Mouse (Mus musculus) lung, embryonic 15.5 days (tissue): ENCODE data around the gene Pax2. TPM values are rescaled to one million over a fixed set of nuclear protein-coding genes. Genes with fewer than 3 reads are reported as not detected.

Experiments
- ATAC-seq: fragments of 200-750 bp; cut with Nextera tagmentation; 2 replicates; pipeline ENCODE4 v1.8.0; 2017; ENCODE audit warnings: moderate number of reproducible peaks, borderline replicate concordance; ENCODE audit not compliant: low FRiP score, low TSS enrichment; ENCODE audit errors: extremely low read depth
- H3K27ac ChIP-seq: fragments of 300-500 bp; sonication (generic); 2 replicates; pipeline ENCODE4 v1.5.1; 2015; ENCODE audit warnings: moderate library complexity, mild to moderate bottlenecking, inconsistent platforms
- H3K27me3 ChIP-seq: fragments of 300-500 bp; sonication (generic); 2 replicates; pipeline ENCODE4 v1.6.1; 2015; ENCODE audit warnings: inconsistent platforms
- H3K36me3 ChIP-seq: fragments of 300-500 bp; sonication (generic); 2 replicates; pipeline ENCODE4 v1.6.1; 2015; ENCODE audit warnings: inconsistent platforms
- H3K4me1 ChIP-seq: fragments of 300-500 bp; sonication (generic); 2 replicates; pipeline ENCODE4 v1.6.1; 2015; ENCODE audit warnings: inconsistent platforms
- H3K4me2 ChIP-seq: fragments of 300-500 bp; sonication (generic); 2 replicates; pipeline ENCODE4 v1.6.1; 2015; ENCODE audit warnings: inconsistent platforms, mild to moderate bottlenecking, moderate library complexity
- H3K4me3 ChIP-seq: fragments of 300-500 bp; sonication (generic); 2 replicates; pipeline ENCODE4 v1.5.1; 2015; ENCODE audit warnings: mild to moderate bottlenecking, inconsistent platforms
- H3K9ac ChIP-seq: fragments of 300-500 bp; sonication (generic); 2 replicates; pipeline ENCODE4 v1.6.1; 2015; ENCODE audit warnings: inconsistent platforms
- H3K9me3 ChIP-seq: fragments of 300-500 bp; sonication (generic); 2 replicates; pipeline ENCODE4 v1.6.1; 2016; ENCODE audit warnings: inconsistent platforms
- WGBS: fragments of 180-500 bp; shearing (Covaris S2); methylation state at CpG from one replicate; pipeline ENCODE4 v1.1.7; 2015; 5-methylcytosine and 5-hydroxymethylcytosine counted together
- polyA plus RNA-seq: library from polyadenylated mRNA; unstranded; fragments of >200 nt; fragmentation: Nextera tagmentation; extraction: Ambion mirVana; gene quantifications from 2 replicates; pipeline ENCODE4 v1.2.1, GENCODE M21; 2015

Pax2 gene
- polyA plus RNA-seq = 0.10 TPM in 1 of 2 replicates, not detected in the other

- no peak for ATAC-seq
- 0% methylated on average over 43 of the region's 52 CpGs for WGBS
- Histone ChIP-seq H3K4me2 (peak within 1 kb of the TSS; percentile 55), H3K9me3 (no peaks in the 10 kb centered on the region), H3K4me1 (peaks cover 35% of the 10 kb centered on the region), H3K9ac (no peak within 1 kb of the TSS), H3K27ac (no peak within 1 kb of the TSS), H3K36me3 (no peaks in the 10 kb centered on the region), H3K4me3 (peak within 1 kb of the TSS; percentile 30), H3K27me3 (peaks cover 98% of the 10 kb centered on the region)
These were observed at the start of gene Pax2 for GRCm38 (mm10) chr19:44755693-44756420. Gene Pax2 (plus strand): TSS chr19:44756045.

- H3K9me3 ChIP-seq = no peaks in the 10 kb centered on the region
- 15% methylated on average over 3 of the region's 3 CpGs for WGBS
- no peak overlapping the region for H3K4me3 ChIP-seq
- H3K9ac ChIP-seq = no peak overlapping the region
- H3K27ac ChIP-seq = no peak overlapping the region
- no peak overlapping the region for H3K4me2 ChIP-seq
- H3K27me3 ChIP-seq = no peaks in the 10 kb centered on the region
- no peaks in the 10 kb centered on the region for H3K4me1 ChIP-seq
- ATAC-seq = no peak
- H3K36me3 ChIP-seq = no peaks in the 10 kb centered on the region
These were observed 47.0 kb upstream of the Pax2 start for GRCm38 (mm10) chr19:44708885-44709284.

DNA sequence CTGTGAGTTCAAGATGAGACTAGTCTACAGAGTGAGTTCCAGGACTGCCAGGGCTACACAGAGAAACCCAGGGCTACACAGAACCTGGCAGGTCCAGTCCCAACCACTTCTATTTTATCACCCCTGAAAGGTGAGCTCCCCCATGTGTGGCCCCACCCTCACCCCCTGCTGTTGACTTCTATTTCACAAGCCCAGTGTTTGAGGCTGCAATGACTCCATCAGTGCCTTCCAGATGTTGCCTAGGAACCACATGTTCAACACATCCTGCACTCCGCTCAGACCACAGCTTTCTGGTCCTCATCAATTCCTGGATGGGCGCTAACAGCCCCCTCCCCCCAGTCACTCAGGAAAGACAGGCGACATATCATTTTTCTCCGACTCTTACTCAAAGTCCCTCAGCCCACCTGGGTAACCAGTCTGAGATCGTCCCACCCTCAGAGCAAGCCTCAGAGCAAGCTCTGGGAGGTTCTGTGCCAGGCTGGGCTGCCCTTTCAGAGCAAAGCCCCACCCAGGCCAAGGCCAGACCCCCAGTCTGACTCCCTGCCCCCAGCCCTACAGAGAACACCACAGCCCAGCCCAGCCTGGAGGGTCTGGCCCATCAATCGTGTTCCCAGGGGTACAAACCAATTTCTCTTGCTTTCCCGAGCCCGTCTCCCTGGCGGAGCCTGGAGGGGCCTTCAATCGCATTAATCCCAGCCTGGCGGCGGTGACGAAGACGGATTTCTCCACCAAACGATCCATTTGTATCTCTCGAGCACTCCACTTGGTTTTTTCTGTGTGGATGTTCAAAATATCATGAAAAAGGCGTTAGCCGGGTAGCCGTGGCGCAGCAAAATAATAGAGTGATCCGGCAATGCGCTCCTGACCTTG lies 38.9 kb upstream of the Pax2 start:
- 50% methylated on average over 22 of the region's 22 CpGs for WGBS

DNA sequence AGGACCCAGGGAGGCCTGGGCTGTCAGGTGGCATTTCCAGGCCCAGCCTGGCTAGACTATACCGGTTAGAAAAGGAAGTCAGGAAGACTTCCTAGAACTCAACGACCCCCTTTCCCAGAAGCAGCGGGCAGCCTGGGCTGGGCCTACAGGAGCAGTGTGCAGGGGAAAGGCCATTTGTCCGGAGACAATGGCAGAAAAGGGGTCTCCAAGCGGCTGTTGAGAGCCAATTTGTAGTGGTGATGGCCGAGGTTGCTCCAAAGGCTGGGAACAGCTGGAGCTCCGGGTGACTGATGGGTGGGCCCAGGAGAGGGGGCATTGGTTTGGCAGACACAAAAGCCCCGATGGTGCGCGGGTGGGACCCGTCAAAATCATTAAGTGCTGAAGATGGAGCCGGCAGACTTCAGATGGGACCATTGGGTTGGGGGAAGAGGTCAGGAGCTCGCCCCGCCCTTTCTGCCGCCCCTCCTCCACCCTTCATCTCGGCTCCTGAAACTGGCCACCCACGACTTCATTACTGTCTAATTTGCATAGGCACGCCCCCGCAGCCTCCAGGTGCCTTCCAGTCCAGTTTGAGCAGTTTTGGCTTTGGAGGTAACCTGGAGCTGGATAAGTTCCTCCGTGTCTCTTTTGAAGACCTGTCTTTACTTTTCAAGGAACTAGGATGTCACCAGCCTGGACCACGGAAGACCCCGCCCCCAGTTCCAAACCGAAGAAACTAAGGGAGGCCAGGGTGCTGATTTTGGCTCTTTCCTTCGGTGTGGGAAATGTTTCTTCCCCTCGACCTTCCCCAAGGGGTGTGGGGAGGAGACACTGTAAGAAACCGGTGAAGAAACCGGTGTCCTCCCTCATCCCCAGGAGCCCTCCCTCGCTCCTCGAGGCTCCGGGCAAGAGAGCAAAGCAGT lies 36.3 kb upstream of the Pax2 start:
- H3K4me3 ChIP-seq = peak overlapping the region; percentile 31
- peaks cover 21% of the 10 kb centered on the region for H3K4me1 ChIP-seq
- H3K9ac ChIP-seq = no peak overlapping the region
- 3% methylated on average over 30 of the region's 30 CpGs for WGBS
- H3K27ac ChIP-seq = no peak overlapping the region
- ATAC-seq = peak; percentile 31; the same call in 1 of the 2 replicates
- H3K36me3 ChIP-seq = no peaks in the 10 kb centered on the region
- H3K9me3 ChIP-seq = no peaks in the 10 kb centered on the region
- H3K4me2 ChIP-seq = peak overlapping the region; percentile 72
- H3K27me3 ChIP-seq = peaks cover 72% of the 10 kb centered on the region

More for the DNA sequence above, 38.9 kb upstream of the Pax2 start:
- Histone ChIP-seq H3K9me3 (no peaks in the 10 kb centered on the region), H3K36me3 (no peaks in the 10 kb centered on the region), H3K9ac (no peak overlapping the region), H3K27me3 (peaks cover 51% of the 10 kb centered on the region), H3K4me3 (no peak overlapping the region), H3K4me1 (peaks cover 15% of the 10 kb centered on the region), H3K27ac (no peak overlapping the region), H3K4me2 (no peak overlapping the region)
- no peak for ATAC-seq

GRCm38 (mm10) chr19:44720194-44720521 lies 35.7 kb upstream of the Pax2 start:
- 1% methylated on average over 29 of the region's 29 CpGs for WGBS
- peak overlapping the region; percentile 72 for H3K4me2 ChIP-seq
- peak overlapping the region; percentile 31 for H3K4me3 ChIP-seq
- no peaks in the 10 kb centered on the region for H3K36me3 ChIP-seq
- H3K9ac ChIP-seq = no peak overlapping the region
- H3K9me3 ChIP-seq = no peaks in the 10 kb centered on the region
- peaks cover 77% of the 10 kb centered on the region for H3K27me3 ChIP-seq
- ATAC-seq = peak; percentile 61; the same call in 1 of the 2 replicates
- H3K27ac ChIP-seq = no peak overlapping the region
- H3K4me1 ChIP-seq = peaks cover 21% of the 10 kb centered on the region

GRCm38 (mm10) chr19:44723611-44724440 lies 32.0 kb upstream of the Pax2 start:
- H3K9me3 ChIP-seq = no peaks in the 10 kb centered on the region
- peaks cover 21% of the 10 kb centered on the region for H3K4me1 ChIP-seq
- no peak overlapping the region for H3K27ac ChIP-seq
- peak overlapping the region; percentile 26 for H3K4me3 ChIP-seq
- no peaks in the 10 kb centered on the region for H3K36me3 ChIP-seq
- under 1% methylated on average over 35 of the region's 36 CpGs for WGBS
- H3K27me3 ChIP-seq = peaks cover 81% of the 10 kb centered on the region
- H3K9ac ChIP-seq = no peak overlapping the region
- ATAC-seq = no peak
- H3K4me2 ChIP-seq = peak overlapping the region; percentile 52

DNA sequence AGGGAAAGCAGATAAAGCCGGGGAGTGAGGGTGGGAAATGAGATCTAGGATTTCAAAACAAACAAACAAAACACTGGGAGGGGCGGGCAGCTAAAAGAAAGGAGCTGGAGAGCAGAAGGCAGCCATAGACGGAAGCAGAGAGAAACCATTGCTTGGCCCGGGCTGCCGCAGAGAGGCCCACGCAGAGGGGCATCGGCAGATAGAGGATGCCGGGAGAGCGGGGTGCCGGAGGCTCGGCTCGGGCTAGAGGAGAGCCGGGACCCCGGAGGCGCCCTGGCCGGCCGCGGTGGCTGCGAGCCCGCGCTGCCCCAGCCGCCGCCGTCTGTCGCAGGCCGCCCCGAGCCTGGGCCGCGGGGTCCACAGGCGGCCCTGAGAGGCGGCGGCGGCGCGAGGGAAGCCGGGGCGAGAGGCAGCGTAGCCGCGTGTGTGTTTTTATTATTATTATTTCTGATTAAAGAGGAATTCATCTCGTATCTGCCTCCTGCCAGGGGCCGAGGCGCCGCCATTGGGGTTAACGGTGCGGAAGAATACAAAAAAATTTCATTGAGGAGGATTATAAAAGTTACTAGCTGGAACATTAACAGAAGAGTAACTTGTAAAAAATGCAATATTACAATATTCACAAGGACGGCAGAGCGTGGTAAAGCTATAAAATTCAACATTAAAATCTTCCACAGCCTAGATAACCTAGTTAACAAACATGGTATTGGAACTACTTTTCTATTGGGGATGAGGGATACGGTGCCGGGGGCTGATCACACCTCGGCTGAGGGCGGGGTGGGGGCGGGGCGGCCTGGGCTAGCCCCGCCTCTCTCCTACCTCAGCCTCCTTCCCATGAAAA lies 29.7 kb upstream of the Pax2 start:
- Histone ChIP-seq H3K4me3 (peak overlapping the region; percentile 48), H3K36me3 (no peaks in the 10 kb centered on the region), H3K27me3 (peaks cover 75% of the 10 kb centered on the region), H3K27ac (peak overlapping the region; percentile 7; the same call in 1 of the 2 replicates), H3K4me2 (peak overlapping the region; percentile 84), H3K9ac (peak overlapping the region; percentile 57), H3K9me3 (no peaks in the 10 kb centered on the region), H3K4me1 (peaks cover 6% of the 10 kb centered on the region; the same call in 1 of the 2 replicates)
- ATAC-seq = peak; percentile 70; the same call in 1 of the 2 replicates
- WGBS = under 1% methylated on average over 55 of the region's 55 CpGs

DNA sequence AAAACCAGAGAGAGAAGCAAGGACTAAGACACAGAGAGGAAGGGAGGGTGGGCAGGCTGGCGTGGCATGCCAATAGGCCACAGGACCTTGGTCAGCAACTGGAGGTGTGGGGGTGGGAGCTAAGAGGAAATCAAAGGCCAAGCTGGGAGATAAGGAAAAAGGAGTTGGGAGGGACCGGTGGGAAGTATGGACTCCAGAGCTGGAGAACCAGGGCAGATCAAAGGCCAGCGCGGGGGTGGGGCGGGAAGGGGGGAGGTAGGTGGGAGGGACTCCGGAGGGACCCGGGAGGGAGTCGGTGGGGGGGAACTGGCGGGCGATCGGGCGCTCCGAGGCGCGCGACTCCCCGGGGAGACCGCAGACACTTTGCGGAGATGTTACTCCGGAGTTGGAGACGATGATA lies 21.7 kb upstream of the Pax2 start:
- WGBS = 3% methylated on average over 20 of the region's 21 CpGs
- H3K4me2 ChIP-seq = peak overlapping the region; percentile 50
- H3K27me3 ChIP-seq = peaks cover 92% of the 10 kb centered on the region

GRCm38 (mm10) chr19:44734682-44735081 lies 21.2 kb upstream of the Pax2 start:
- Histone ChIP-seq H3K9ac (no peak overlapping the region), H3K9me3 (no peaks in the 10 kb centered on the region), H3K36me3 (no peaks in the 10 kb centered on the region), H3K27ac (no peak overlapping the region), H3K4me1 (peaks cover 6% of the 10 kb centered on the region; the same call in 1 of the 2 replicates), H3K4me3 (peak overlapping the region; percentile 15), H3K4me2 (peak overlapping the region; percentile 50), H3K27me3 (peaks cover 93% of the 10 kb centered on the region)
- 1% methylated on average over 33 of the region's 33 CpGs for WGBS
- ATAC-seq = no peak

More for the DNA sequence above, 21.7 kb upstream of the Pax2 start:
- Histone ChIP-seq H3K36me3 (no peaks in the 10 kb centered on the region), H3K27ac (no peak overlapping the region), H3K9ac (no peak overlapping the region), H3K4me3 (peak overlapping the region; percentile 15; the same call in 1 of the 2 replicates), H3K4me1 (peaks cover 6% of the 10 kb centered on the region; the same call in 1 of the 2 replicates), H3K9me3 (no peaks in the 10 kb centered on the region)
- ATAC-seq = no peak

DNA sequence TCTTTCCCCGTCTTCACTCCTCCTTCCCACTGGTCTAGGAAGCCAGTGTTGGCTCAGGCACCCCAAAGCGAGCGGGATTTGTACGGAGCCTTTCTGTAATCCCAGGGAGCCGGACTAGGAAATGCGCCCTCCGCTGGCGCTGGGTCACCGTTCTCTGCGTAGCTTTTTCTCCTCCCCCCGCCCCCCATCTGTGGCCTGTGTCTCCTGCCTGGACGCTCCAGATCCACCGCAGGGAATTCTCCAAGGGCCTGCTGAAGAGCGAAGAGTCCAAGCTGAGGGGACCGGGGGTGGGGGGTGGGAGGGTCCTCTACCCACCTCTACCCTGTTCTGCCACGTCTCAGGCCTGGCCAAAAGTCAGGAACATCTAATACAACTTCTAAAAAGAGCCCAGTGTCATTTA lies 15.5 kb upstream of the Pax2 start:
- no peak overlapping the region for H3K27ac ChIP-seq
- H3K36me3 ChIP-seq = no peaks in the 10 kb centered on the region
- 0 out of 2 replicates have a peak overlapping the region, but pooled peaks have one; percentile 0 for H3K4me2 ChIP-seq
- no peaks in the 10 kb centered on the region for H3K9me3 ChIP-seq
- H3K9ac ChIP-seq = no peak overlapping the region
- H3K27me3 ChIP-seq = peaks cover 97% of the 10 kb centered on the region
- H3K4me3 ChIP-seq = no peak overlapping the region
- no peak for ATAC-seq
- WGBS = 4% methylated on average over 15 of the region's 16 CpGs
- H3K4me1 ChIP-seq = peaks cover 24% of the 10 kb centered on the region
